Mouse (Mus musculus) naive thymus-derived CD4-positive, alpha-beta T cell, adult 5 months (primary cell): ENCODE measurements around the gene Gprc6a. TPM values are rescaled to one million over a fixed set of nuclear protein-coding genes. Genes with fewer than 3 reads are reported as not detected.

Experiments
- polyA plus RNA-seq: library from polyadenylated mRNA; unstranded; fragments of 100-300 nt; shearing (Covaris generic); gene quantifications from one replicate; pipeline ENCODE4 v1.2.1, GENCODE M21; 2017

Gene Gprc6a
- polyA plus RNA-seq, result not detected

DNA sequence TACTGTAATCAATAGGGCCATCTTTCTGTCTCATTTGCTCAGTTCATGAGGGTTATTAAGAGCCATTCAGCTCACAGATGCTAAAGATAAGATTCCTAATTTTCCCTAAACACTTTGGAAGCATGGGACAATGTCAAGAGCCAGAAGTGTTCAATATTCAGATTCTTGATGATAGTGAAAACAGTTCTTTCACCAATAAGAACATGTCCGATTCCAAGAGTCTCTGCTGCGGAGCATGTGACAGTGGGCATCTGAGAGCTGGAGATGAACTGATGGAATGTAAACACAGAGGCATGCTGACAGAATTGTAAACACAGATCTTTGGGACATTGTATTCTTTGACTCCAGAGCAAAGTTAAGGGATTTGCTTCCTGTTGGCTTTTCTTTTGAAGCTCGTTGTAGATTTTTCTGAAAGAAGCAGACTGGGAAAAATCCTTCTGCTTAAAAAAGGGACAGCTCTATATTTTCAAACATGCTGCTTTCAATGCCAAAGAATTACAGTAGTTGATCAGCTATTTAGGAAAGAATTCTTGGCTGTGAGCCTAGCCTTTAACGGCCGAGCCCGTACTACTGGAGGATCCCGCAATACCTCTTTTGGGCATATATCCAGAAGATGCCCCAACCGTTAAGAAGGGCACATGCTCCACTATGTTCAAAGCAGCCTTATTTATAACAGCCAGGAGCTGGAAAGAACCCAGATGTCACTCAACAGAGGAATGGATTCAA is at the start of gene Gprc6a:
Gene Gprc6a, minus strand, starts transcription at position 51 of the 726 bp plus-strand sequence.

DNA sequence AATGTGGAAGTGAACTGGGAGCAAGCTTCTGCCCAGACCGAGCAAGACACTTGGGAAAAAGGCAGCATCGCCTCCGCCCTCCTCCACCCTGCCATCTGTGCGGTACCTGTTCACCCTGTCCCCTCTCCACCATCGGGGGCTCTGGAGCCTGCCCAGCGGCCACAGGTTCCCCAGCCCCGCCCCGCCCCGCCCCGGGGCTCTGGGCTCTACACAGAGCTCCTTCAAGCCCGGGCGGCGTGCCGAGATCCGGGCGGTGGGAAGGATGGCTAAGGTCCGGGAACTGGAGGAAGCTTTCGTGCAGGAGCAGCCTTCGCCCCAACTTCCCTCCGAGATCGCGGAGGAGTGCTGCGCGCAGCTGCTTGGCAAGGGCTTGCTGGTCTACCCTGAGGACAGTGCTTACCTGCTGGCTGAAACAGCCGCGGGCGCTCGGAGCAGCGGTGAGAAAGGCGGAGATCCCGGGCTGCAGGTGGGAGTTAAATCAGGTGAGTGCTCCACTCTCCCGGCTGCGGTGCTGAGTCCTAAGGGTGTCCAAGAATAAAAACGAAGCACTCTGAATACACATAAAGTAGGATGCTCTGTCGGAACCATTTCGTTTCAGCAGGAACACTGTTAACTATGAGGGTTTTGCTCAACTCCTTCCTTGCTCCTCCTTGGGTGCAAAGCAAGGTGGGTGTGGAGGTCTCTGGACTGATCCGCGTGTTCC is 46.4 kb upstream of the Gprc6a start, which contains the start of gene Rfx6:
Gene Rfx6, plus strand, starts transcription at position 209 of the 703 bp plus-strand sequence.

DNA sequence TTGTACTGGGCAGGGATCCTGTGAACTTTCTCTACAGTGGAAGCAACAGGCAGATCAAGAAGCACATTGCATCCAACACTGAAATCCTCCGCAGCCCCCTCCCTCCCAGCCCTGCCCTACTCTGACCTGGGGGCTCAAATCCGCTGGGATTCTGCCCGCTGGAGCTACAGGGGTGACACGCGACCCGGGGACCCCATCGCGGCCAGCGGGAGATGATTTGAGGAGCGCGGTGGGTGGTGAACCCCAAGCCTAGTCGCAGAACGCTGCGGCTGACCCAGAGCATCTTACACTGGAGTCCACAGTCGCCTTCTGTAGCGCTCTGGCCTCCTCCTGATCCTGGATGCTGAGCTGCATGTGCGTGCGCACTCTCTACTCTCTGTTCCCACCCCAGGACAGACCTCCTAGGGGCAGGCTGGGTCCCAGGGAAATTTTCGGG is 41.1 kb downstream of the Gprc6a start, which contains the start of gene Fam162b:
Gene Fam162b, minus strand, starts transcription at position 379 of the 436 bp plus-strand sequence.

Other genes starting within 250 kb of the Gprc6a start
- gene Gm49339, start 150.8 kb downstream of the Gprc6a start, polyA plus RNA-seq, result not detected
- 0.45 TPM for gene Lilr4b, start 150.8 kb downstream of the Gprc6a start, polyA plus RNA-seq
- 0.52 TPM for gene Lilrb4a, start 140.5 kb downstream of the Gprc6a start, polyA plus RNA-seq
- gene Fam162b, start 40.9 kb downstream of the Gprc6a start, polyA plus RNA-seq, result not detected
- gene Rfx6, start 46.3 kb upstream of the Gprc6a start, polyA plus RNA-seq, result not detected